Mouse (Mus musculus): ENCODE data around the gene Stac. TPM values are rescaled to one million over a fixed set of nuclear protein-coding genes. Genes with fewer than 3 reads are reported as not detected.

Stac gene
- polyA plus RNA-seq, 1 experiment from 2014 or later, result 2.3 TPM

DNA sequence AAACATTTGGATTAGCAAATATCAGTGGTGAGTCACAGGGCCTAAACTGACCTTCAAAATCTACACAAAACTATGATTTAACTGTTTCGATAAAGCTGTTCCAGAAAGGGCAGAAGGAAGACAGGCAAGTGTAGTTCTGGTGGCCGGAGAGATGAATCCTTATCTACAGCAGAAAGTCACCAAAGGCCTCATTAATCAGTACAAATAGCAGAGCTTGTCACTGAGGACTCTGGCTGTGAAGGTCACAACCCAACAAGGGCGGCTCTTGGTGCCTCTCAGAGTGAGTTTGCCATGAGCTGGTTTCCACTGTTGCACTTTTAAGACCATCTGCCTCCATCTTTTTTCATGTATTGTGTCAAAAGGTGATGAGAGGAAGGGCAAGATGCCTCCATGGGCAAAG, 78.8 kb downstream of the Stac start:
- Histone ChIP-seq H3K4me3 (replicated peaks; ENCODE audit: low read depth, low read length) (no peak overlapping the region), H3K27me3 (ENCODE audit: insufficient read depth, low read length) (no peaks in the 10 kb centered on the region), H3K36me3 (ENCODE audit: insufficient read depth, low read length) (no peaks in the 10 kb centered on the region), H3K4me1 (replicated peaks; ENCODE audit: insufficient read depth, low read length) (0 out of 2 replicates have a peak, but pooled peaks cover 3% of the 10 kb centered on the region), H3K27ac (no peak overlapping the region), H3K9me3 (replicated peaks; ENCODE audit: low read length) (no peaks in the 10 kb centered on the region), H3K4me2 (ENCODE audit: low read length) (no peak overlapping the region), H3K9ac (ENCODE audit: low read depth, low read length) (no peak overlapping the region)
- 61% methylated on average over 3 of the region's 3 CpGs for WGBS
- DNase-seq (ENCODE audit: low spot score) (no peak), ATAC-seq (replicated peaks; ENCODE audit: low FRiP score, low read depth) (no peak)
- no peak for TF ChIP-seq CTCF (IDR thresholded peaks at IDR 0.05; ENCODE audit: low read depth)

DNA sequence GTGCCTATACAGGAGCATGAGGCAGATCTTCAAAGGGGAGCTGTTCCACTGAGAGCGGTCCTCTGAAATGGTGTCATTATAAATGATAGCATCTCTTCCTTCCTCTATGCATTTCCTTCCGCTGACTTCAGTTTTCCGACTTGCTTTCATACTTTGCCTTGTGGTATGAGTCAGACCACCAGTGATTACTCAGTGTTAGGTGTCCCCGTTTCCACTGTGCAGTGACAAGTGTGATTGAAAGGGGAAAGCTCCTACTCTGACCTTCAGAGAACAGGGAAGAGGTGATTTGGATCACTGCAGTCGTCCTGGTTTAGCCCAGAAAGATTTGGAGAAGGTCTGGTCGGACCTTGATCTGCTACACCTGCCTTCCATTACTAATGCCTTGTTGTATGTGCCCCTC, 81.4 kb downstream of the Stac start:
- Histone ChIP-seq H3K9me3 (replicated peaks; ENCODE audit: low read length) (no peaks in the 10 kb centered on the region), H3K27ac (no peak overlapping the region), H3K36me3 (ENCODE audit: insufficient read depth, low read length) (no peaks in the 10 kb centered on the region), H3K9ac (ENCODE audit: low read depth, low read length) (no peak overlapping the region), H3K4me2 (ENCODE audit: low read length) (0 out of 2 replicates have a peak overlapping the region, but pooled peaks have one; percentile 1), H3K27me3 (ENCODE audit: insufficient read depth, low read length) (no peaks in the 10 kb centered on the region), H3K4me1 (replicated peaks; ENCODE audit: insufficient read depth, low read length) (0 out of 2 replicates have a peak, but pooled peaks cover 3% of the 10 kb centered on the region), H3K4me3 (replicated peaks; ENCODE audit: low read depth, low read length) (no peak overlapping the region)
- 26% methylated on average over 6 of the region's 6 CpGs for WGBS
- DNase-seq (ENCODE audit: low spot score) (peak; percentile 27), ATAC-seq (replicated peaks; ENCODE audit: low FRiP score, low read depth) (peak; percentile 40; the same call in 1 of the 2 replicates)
- no peak for TF ChIP-seq CTCF (IDR thresholded peaks at IDR 0.05; ENCODE audit: low read depth)

DNA sequence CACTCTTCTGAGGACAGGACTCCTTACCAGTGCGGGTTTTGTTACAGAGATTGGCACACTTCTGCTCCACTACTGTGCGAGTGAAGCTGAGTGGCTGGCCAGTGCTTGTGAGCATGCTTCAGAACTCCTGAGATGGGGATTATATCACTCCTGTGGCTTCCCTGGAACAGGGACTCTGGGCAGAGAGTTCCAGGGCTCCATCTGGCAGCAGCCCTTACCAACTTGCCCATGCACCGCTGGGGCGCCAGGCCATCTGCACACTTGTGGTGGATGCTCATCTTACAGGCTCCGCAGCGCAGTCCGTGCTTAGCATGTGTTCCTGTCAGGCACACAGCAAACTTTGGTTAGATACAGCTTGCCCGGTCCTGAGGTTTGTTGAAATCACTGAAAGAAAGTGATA, 83.5 kb downstream of the Stac start:
- H3K9ac ChIP-seq (ENCODE audit: low read depth, low read length), result no peak overlapping the region
- DNase-seq (ENCODE audit: low spot score) (no peak), ATAC-seq (replicated peaks; ENCODE audit: low FRiP score, low read depth) (no peak)
- no peak overlapping the region for H3K4me3 ChIP-seq (replicated peaks; ENCODE audit: low read depth, low read length)
- H3K27me3 ChIP-seq (ENCODE audit: insufficient read depth, low read length), result no peaks in the 10 kb centered on the region
- TF ChIP-seq CTCF (IDR thresholded peaks at IDR 0.05; ENCODE audit: low read depth), result no peak
- H3K36me3 ChIP-seq (ENCODE audit: insufficient read depth, low read length), result no peaks in the 10 kb centered on the region
- no peak overlapping the region for H3K27ac ChIP-seq
- 0 out of 2 replicates have a peak, but pooled peaks cover 3% of the 10 kb centered on the region for H3K4me1 ChIP-seq (replicated peaks; ENCODE audit: insufficient read depth, low read length)
- no peak overlapping the region for H3K4me2 ChIP-seq (ENCODE audit: low read length)
- 91% methylated on average over 8 of the region's 8 CpGs for WGBS
- no peaks in the 10 kb centered on the region for H3K9me3 ChIP-seq (replicated peaks; ENCODE audit: low read length)

DNA sequence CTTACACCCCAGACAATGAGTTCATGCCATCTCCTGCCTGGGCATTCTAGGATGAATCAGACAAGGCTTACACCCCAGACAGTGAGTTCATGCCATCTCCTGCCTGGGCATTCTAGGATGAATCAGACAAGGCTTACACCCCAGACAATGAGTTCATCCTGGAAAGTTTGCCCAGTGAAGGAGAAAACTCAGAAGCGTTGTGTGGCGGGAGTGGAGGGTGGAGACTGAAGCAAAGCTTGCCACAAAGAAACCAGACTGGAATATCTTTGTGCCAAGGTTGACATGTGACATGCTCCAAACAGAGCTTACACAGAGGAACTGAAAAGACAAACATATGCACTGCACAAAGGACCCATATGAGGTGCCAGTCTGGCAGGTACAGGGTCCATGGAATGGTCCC, 102.6 kb downstream of the Stac start:
- ATAC-seq (replicated peaks; ENCODE audit: low FRiP score, low read depth) (no peak), DNase-seq (ENCODE audit: low spot score) (no peak)
- Histone ChIP-seq H3K36me3 (ENCODE audit: insufficient read depth, low read length) (no peaks in the 10 kb centered on the region), H3K9me3 (replicated peaks; ENCODE audit: low read length) (no peaks in the 10 kb centered on the region), H3K9ac (ENCODE audit: low read depth, low read length) (no peak overlapping the region), H3K4me2 (ENCODE audit: low read length) (no peak overlapping the region), H3K4me1 (replicated peaks; ENCODE audit: insufficient read depth, low read length) (no peaks in the 10 kb centered on the region), H3K27ac (no peak overlapping the region), H3K27me3 (ENCODE audit: insufficient read depth, low read length) (no peaks in the 10 kb centered on the region), H3K4me3 (replicated peaks; ENCODE audit: low read depth, low read length) (no peak overlapping the region)
- 94% methylated on average over 2 of the region's 2 CpGs for WGBS
- TF ChIP-seq CTCF (IDR thresholded peaks at IDR 0.05; ENCODE audit: low read depth), result no peak

DNA sequence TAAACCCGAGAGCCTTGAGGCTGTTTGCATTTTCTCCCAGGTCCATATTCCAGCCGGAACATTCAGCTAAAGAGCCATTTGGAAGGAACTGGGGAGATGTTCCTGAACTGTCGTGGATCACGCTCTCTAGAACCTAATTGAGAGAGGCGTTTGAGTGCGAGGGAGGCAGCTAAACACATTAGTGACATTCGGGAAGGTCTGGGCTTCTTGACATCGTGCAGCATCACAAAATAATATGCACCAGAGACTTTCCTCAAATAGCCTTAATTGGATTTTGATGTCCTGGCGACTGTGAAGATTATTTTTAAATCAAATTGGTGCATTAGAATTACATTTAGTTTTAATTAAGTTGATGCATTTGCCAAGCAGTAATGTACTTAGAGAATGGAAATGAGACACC, 111.4 kb downstream of the Stac start:
- Histone ChIP-seq H3K4me1 (replicated peaks; ENCODE audit: insufficient read depth, low read length) (no peaks in the 10 kb centered on the region), H3K9ac (ENCODE audit: low read depth, low read length) (no peak overlapping the region), H3K27me3 (ENCODE audit: insufficient read depth, low read length) (no peaks in the 10 kb centered on the region), H3K36me3 (ENCODE audit: insufficient read depth, low read length) (no peaks in the 10 kb centered on the region), H3K4me2 (ENCODE audit: low read length) (no peak overlapping the region), H3K9me3 (replicated peaks; ENCODE audit: low read length) (no peaks in the 10 kb centered on the region), H3K4me3 (replicated peaks; ENCODE audit: low read depth, low read length) (no peak overlapping the region), H3K27ac (no peak overlapping the region)
- WGBS, result 49% methylated on average over 9 of the region's 9 CpGs
- ATAC-seq (replicated peaks; ENCODE audit: low FRiP score, low read depth), result no peak
- no peak for DNase-seq (ENCODE audit: low spot score)
- no peak for TF ChIP-seq CTCF (IDR thresholded peaks at IDR 0.05; ENCODE audit: low read depth)

DNA sequence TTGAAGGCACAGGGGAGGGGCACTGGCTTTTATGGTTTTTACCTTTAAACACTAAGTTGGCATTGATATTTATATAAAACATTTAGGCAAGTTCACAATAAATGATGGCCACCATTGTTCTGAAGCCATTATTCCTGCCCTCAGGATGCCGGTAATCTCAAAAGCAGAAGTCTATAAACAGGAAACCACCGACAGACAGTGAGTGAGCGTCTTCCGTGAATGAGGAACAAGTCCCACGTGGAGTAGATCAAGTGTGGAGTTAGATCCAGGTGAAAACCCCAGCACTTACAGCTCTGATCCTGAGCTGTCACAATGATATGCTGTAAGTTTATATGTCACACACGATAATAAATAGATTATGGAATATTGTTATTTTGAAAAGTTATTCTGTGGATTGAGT, 112.7 kb downstream of the Stac start:
- ATAC-seq (replicated peaks; ENCODE audit: low FRiP score, low read depth), result no peak
- H3K4me1 ChIP-seq (replicated peaks; ENCODE audit: insufficient read depth, low read length), result no peaks in the 10 kb centered on the region
- H3K9me3 ChIP-seq (replicated peaks; ENCODE audit: low read length), result no peaks in the 10 kb centered on the region
- no peak overlapping the region for H3K4me2 ChIP-seq (ENCODE audit: low read length)
- DNase-seq (ENCODE audit: low spot score), result no peak
- H3K27ac ChIP-seq, result no peak overlapping the region
- no peak overlapping the region for H3K4me3 ChIP-seq (replicated peaks; ENCODE audit: low read depth, low read length)
- 74% methylated on average over 6 of the region's 6 CpGs for WGBS
- H3K27me3 ChIP-seq (ENCODE audit: insufficient read depth, low read length), result no peaks in the 10 kb centered on the region
- H3K9ac ChIP-seq (ENCODE audit: low read depth, low read length), result no peak overlapping the region
- no peak for TF ChIP-seq CTCF (IDR thresholded peaks at IDR 0.05; ENCODE audit: low read depth)
- H3K36me3 ChIP-seq (ENCODE audit: insufficient read depth, low read length), result no peaks in the 10 kb centered on the region

DNA sequence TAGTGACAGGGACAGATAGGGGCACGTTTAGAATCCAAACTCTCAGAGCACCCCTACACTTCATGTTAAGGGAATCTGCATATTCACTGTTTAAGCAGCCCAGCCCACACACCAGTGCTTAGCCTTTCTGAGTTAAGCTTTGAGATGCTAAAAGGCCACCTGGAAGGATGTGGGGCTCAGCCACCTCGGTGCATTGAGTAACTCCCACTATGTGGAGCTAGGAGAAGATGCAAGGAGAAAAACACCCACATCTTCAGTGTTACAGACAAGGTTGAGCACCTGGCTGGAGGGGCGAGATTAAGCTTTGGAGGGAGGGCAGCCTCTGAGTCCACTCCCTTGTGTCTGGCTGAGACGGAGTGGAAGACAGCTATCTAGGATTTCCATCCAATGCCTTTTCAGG, 114.3 kb downstream of the Stac start:
- ATAC-seq (replicated peaks; ENCODE audit: low FRiP score, low read depth) (no peak), DNase-seq (ENCODE audit: low spot score) (no peak)
- WGBS, result 49% methylated on average over 4 of the region's 4 CpGs
- H3K4me2 ChIP-seq (ENCODE audit: low read length), result no peak overlapping the region
- H3K36me3 ChIP-seq (ENCODE audit: insufficient read depth, low read length), result no peaks in the 10 kb centered on the region
- H3K4me3 ChIP-seq (replicated peaks; ENCODE audit: low read depth, low read length), result no peak overlapping the region
- H3K9ac ChIP-seq (ENCODE audit: low read depth, low read length), result no peak overlapping the region
- H3K27me3 ChIP-seq (ENCODE audit: insufficient read depth, low read length), result no peaks in the 10 kb centered on the region
- no peaks in the 10 kb centered on the region for H3K9me3 ChIP-seq (replicated peaks; ENCODE audit: low read length)
- TF ChIP-seq CTCF (IDR thresholded peaks at IDR 0.05; ENCODE audit: low read depth), result no peak
- H3K4me1 ChIP-seq (replicated peaks; ENCODE audit: insufficient read depth, low read length), result no peaks in the 10 kb centered on the region
- no peak overlapping the region for H3K27ac ChIP-seq

Data from kidney, postnatal 0 days (tissue).